In genomic region chr4:63403040-63403959, GRCm38 (mm10) we compare ENCODE assay signal across 7 mouse cellular contexts. TPM values are rescaled to one million over a fixed set of nuclear protein-coding genes. Genes with fewer than 3 reads are reported as not detected.
DNase-seq lines count a peak whose midpoint lies in the region; ATAC-seq and TF ChIP-seq lines count a peak whose summit lies in the region.

Gene Akna, minus strand, starts transcription at chr4:63403354.

- peak within 1 kb of the TSS; percentile 72 for H3K27ac ChIP-seq in embryonic fibroblast, embryonic 13.5 days (ENCODE audit: insufficient read depth, low read length)
- peak within 1 kb of the TSS; percentile 88 for H3K27ac ChIP-seq in limb, embryonic 15.5 days
- peak within 1 kb of the TSS; percentile 63 for H3K27ac ChIP-seq in midbrain, embryonic 16.5 days (ENCODE audit: low read length)

- H3K9ac ChIP-seq in limb, embryonic 15.5 days = peak within 1 kb of the TSS; percentile 39; the same call in 1 of the 2 replicates
- H3K9ac ChIP-seq in midbrain, embryonic 16.5 days (ENCODE audit: low read depth, low read length) = no peak within 1 kb of the TSS

- peak; percentile 84 for ATAC-seq in limb, embryonic 15.5 days (ENCODE audit: insufficient number of reproducible peaks, low FRiP score, low TSS enrichment, low read depth)
- peak; percentile 73 for ATAC-seq in midbrain, embryonic 16.5 days

- no peaks in the 10 kb centered on the region for H3K36me3 ChIP-seq in limb, embryonic 15.5 days
- no peaks in the 10 kb centered on the region for H3K36me3 ChIP-seq in midbrain, embryonic 16.5 days (ENCODE audit: control insufficient read depth, insufficient read depth, low read length)

- H3K4me2 ChIP-seq in limb, embryonic 15.5 days = peak within 1 kb of the TSS; percentile 48
- H3K4me2 ChIP-seq in midbrain, embryonic 16.5 days (ENCODE audit: low read length) = peak within 1 kb of the TSS; percentile 33; the same call in 1 of the 2 replicates

- no peaks in the 10 kb centered on the region for H3K9me3 ChIP-seq in limb, embryonic 15.5 days
- H3K9me3 ChIP-seq in midbrain, embryonic 16.5 days (replicated peaks; ENCODE audit: control insufficient read depth, low read length, poor library complexity, severe bottlenecking) = no peaks in the 10 kb centered on the region

- peak within 1 kb of the TSS; percentile 1; the same call in 1 of the 2 replicates for H3K4me3 ChIP-seq in embryonic fibroblast, embryonic 13.5 days (ENCODE audit: insufficient read depth, low read length)
- H3K4me3 ChIP-seq in limb, embryonic 15.5 days = peak within 1 kb of the TSS; percentile 31
- no peak within 1 kb of the TSS for H3K4me3 ChIP-seq in midbrain, embryonic 16.5 days (ENCODE audit: low read depth, low read length)

- DNase-seq in adrenal gland, postnatal 10 days = peak; percentile 94
- peak; percentile 94 for DNase-seq in heart, adult 9 months (ENCODE audit: low spot score in 2 of 2)
- DNase-seq in kidney, adult 9 months = peak; percentile 86
- peak; percentile 61 to 67 for DNase-seq in spleen, postnatal 14 days (ENCODE audit: low spot score in 2 of 2)

- TF ChIP-seq CTCF in embryonic fibroblast, embryonic 13.5 days (IDR thresholded peaks at IDR 0.05; ENCODE audit: borderline replicate concordance, insufficient read depth, low read length) = no peak

- TF ChIP-seq POLR2A in embryonic fibroblast, embryonic 13.5 days (IDR thresholded peaks at IDR 0.05; ENCODE audit: low read depth, low read length) = peak; percentile 70

- no peaks in the 10 kb centered on the region for H3K27me3 ChIP-seq in limb, embryonic 15.5 days
- no peaks in the 10 kb centered on the region for H3K27me3 ChIP-seq in midbrain, embryonic 16.5 days (ENCODE audit: control insufficient read depth, insufficient read depth, low read depth, low read length)

- peaks cover 26% of the 10 kb centered on the region for H3K4me1 ChIP-seq in embryonic fibroblast, embryonic 13.5 days (ENCODE audit: control insufficient read depth, insufficient read depth, low read length)
- peaks cover 77% of the 10 kb centered on the region for H3K4me1 ChIP-seq in limb, embryonic 15.5 days
- H3K4me1 ChIP-seq in midbrain, embryonic 16.5 days (ENCODE audit: control insufficient read depth, insufficient read depth, low read length) = peaks cover 28% of the 10 kb centered on the region

- 7% methylated on average over 17 of the region's 17 CpGs for WGBS in limb, embryonic 15.5 days
- 8% methylated on average over 17 of the region's 17 CpGs for WGBS in midbrain, embryonic 16.5 days

RNA-seq across cellular contexts. Expression of gene Akna, which starts in this region (rescaled TPM):
- 1 to 10 TPM; 7.4 to 7.7 TPM for total RNA-seq in adrenal gland, postnatal 10 days (2021)
- 4.0 and 6.7 TPM in 2 replicates for polyA plus RNA-seq in embryonic fibroblast, embryonic 13.5 days (2011; ENCODE audit: insufficient read length, low read depth, missing spikeins)
- 5.6 and 6.0 TPM in 2 replicates for polyA plus RNA-seq in limb, embryonic 15.5 days (2015; fragmentation: Nextera tagmentation; extraction: Ambion mirVana)
- 5.3 and 6.0 TPM in 2 replicates for polyA plus RNA-seq in midbrain, embryonic 16.5 days (2015; fragmentation: Nextera tagmentation; extraction: Ambion mirVana)
